Mouse (Mus musculus) heart, adult 8-10 months (tissue): ENCODE data around the gene Alg9. TPM values are rescaled to one million over a fixed set of nuclear protein-coding genes. Genes with fewer than 3 reads are reported as not detected.

ENCODE experiments used
- DNase-seq: peaks from one replicate; pipeline ENCODE4 v3.0.0; 2022; ENCODE audit warnings: low spot score
- total RNA-seq, 4 experiments: library from RNA; stranded (reverse); gene quantifications; 2 replicates each; pipeline ENCODE4 v1.2.4; 2022

The Alg9 gene
- total RNA-seq, 4 experiments from 2014 or later = 8.2 to 12.5 (median 11.4) TPM

DNA sequence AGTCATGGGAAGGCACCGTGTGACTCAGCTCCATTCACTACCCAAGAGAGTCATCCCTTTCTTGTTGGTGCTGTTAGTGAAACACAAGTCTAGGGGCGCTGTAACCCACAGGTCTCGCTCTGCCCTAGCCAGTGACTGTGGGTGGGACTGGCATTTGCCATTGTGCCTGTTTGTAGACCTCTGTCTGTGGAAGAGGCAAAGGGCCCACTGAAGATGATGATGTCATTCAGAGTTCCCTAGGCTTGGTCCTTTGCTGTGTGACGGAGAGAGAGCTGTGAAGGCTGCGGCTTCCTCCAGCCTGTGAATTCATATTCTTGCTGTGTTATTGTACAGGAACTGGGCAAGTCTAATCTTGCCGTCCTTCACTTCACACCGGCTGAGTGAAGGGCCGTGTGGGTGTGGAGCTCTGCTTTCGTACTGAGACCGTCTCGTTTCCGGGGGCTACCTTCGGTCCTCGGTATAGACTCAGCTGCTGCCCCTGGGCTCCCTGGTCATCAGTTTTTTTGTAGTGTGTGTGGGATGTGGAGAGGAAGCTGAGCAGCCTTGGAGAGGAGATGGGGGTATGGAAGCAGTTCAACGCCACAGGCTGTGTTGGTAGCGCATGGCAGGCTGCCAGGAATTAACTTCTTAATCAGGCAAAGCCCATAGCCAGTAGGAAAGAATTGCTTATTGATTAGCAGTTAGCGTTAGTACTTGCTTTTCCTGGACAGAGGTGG is 78.0 kb downstream of the Alg9 start:
- DNase-seq = no peak

DNA sequence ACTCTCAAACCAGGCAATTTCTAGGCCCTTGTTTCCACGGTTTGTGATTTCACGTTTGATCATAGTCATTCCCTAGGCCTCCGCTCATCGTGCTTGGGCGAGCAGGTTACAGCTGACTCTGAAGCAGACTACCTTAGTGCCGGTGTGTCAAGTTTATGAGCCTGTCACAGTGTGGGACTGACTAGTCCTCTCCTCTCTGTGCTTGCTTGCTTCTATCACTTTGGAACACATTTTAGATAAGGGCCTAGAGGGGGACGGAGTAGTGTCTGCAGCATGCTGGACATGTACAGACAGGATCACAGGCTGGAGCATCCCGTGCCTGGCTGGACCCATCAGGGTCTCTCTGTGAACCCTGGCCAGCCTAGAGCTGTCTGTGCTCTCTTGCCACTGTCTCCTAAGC is 79.6 kb downstream of the Alg9 start:
- no peak for DNase-seq

DNA sequence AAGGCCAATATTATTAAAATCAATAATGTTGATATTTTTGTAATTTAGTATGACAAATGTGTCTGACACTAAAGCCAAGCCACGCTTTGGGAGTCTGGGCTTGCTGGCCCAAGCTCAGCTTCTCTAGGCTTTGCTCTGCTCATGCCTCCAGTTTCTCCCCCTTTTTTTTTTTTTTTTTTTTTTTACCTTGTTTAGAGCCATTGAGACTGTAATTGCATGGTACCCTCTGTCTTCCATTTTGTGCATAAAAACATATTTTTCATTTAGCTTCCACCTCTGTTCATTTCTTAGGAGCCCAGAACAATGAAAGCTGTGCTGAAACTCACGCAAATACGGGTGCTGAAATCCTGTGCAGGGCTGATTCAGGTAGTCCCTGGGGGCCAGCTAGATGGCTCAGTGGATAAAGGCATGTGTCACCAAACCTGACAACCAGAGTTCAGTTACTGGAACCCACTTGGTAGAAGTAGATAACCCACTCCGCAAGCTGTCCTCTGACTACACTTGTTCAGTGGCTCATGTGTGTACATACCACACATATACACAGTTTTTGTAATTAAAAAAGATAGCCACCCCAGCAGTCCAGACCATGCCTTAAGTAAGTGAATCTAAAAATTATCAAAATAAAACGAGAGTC is 80.4 kb downstream of the Alg9 start:
- no peak for DNase-seq

DNA sequence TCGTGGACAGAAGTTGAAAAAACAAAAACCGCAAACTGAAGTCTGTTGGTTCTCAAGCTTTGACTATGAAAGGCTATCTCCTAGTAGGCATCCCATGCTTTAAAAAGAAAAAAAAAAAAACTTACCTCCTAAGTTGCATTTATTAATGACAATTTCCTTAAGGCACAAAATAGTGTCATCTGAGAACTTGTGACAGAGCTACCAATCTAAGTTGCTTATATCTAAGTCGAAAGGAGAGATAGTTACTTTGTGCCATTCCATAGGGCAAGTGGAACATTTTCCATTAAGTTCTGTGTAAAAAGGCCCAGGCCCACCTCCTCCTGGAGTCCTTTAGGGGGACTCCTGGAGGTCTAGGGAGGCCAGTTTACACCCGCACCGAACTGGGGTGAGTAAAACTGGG is 81.0 kb downstream of the Alg9 start:
- DNase-seq = no peak

DNA sequence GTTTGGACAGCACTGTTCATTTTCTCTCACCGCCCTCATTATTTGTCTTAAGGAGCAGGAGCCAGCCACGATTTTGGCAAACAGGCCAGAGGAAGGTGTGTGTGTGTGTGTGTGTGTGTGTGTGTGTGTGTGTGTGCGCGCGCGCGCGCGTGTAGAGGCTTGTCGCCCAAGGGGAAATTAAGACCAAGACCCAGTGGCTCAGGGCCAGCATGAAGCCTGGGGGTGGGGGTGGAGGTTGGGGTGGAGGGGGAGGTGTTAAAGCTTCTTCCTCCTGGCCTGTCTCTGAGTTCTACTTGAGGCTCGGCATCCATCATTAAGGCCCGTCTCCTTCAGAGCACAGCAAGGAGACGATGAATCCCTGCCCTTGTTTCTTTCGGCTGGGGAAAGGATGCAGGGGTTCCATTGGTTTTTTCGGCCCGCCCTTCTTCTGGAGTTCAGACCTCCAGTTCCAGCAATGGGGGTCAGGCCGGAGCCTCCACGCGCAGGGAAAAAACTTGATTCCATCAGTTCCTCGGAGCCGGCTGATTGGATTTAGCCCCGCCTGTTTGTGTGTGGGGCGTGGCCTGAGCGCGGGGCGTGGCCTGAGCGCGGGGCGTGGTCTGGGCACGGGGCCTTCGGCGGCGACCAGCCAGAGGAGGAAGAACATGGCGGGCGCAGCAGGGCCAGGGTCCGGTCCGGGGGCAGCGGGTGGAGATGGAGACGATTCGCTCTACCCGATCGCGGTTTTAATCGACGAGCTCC is 81.7 kb downstream of the Alg9 start:
- DNase-seq = peak; percentile 94

DNA sequence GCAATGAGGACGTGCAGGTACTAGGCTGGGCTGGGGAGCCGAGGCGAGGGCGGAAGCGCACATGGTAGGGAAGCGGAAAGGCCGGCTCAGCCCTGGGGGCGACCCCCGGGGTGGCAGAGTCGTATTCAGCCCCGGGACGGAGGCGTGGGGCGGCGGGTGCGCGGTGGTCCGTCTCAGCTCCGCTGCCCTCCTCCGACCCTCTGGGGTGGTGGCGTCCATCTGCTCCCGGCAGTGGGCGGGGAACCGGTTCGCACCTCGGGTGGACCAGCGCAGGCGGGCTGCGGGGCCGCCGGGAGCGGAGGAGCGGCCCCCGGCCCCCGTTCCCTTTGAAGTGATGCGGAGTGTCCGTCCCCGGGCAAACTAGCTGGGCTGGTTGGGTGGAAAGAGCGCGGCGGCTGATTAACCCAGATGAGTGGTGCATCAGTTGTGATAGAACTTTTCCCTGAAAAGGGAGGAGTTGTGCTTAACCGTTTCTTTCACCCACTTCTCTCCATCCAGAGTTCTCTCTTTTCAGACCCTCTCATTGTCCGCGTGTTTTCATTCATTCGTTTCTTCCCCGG is 82.3 kb downstream of the Alg9 start:
- DNase-seq = no peak

DNA sequence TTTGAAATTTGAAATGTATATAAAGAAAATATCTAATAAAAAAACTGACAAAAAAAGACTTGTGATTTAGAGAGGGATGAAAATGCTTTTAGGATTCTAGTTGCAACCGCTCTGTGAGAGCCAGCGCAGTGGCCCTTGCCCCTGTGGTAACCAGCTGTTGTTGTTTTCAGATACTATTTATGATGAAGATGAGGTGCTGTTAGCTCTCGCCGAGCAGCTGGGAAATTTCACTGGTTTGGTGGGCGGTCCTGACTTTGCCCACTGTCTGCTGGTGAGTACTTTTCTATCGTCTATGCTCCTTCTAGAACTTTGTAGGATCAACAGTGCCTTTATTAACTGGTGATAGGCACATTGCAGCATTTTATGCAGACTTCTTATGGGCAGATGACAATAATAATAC is 83.9 kb downstream of the Alg9 start:
- DNase-seq = no peak

GRCm38 (mm10) chr9:50861119-50861839 is 86.5 kb downstream of the Alg9 start:
- no peak for DNase-seq

GRCm38 (mm10) chr9:50863824-50864223 is 89.0 kb downstream of the Alg9 start:
- no peak for DNase-seq

GRCm38 (mm10) chr9:50864877-50865276 is 90.1 kb downstream of the Alg9 start:
- no peak for DNase-seq

GRCm38 (mm10) chr9:50865803-50866202 is 91.0 kb downstream of the Alg9 start:
- no peak for DNase-seq

DNA sequence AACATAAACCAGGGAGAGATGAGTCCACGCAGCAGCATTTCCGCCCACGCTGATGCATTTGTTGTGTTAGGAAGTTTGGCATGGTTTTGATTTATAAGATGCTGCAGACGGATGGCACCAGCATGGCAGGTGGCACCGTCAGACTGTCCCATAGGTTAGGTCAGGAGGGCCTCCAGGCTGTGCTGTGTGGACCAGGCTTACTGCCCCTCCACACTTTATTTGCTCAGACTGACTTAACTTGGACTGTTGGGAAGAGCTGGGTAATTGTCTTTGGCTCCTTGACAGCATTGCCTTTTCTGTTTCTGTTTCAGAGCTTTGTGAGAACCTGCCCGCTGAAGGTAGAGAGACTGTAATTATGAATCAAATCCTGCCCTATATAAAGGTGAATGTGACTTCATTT is 92.2 kb downstream of the Alg9 start:
- DNase-seq = no peak

- DNase-seq = no peak
Measured at GRCm38 (mm10) chr9:50868182-50868581, 93.4 kb downstream of the Alg9 start.

DNA sequence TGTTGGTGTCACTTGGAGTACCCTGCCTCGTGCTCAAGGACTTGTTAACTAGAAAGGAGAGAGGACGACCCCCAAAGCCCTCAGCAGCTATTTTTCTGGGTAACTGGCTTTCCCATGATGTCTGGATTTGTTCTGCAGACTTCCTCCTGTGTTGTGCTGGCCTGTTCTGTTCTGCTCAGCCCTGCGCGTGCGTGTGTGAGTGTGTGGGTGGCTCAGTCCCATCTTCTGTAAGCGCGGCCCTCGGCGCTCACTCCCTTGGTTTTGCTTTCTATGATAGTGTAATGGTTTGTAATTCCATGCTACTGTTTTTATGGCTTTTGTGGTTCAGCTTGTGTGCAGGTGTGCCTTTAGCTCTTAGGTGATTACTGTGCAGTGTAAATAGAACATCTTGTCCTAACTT is 98.4 kb downstream of the Alg9 start:
- no peak for DNase-seq

DNA sequence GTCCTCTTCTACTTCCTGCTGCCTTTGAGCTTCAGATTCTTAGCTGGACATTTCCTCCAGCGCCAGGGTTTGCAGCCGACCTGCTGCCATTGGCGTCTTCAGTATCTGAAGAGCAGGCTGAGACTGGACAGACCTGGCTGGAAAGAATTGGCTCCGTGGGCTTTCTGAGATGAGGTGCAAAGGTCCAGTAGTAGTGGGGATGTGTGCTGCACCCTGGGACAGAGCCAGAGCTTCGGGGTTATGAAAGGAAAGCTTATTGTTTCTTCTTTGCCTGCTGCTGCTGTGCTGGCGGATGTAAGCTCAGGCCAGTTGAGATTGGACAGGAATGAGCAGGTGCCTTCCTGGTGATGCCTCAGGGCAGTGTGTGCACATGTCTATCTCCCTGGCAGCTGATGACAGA is 99.2 kb downstream of the Alg9 start:
- no peak for DNase-seq

- DNase-seq = no peak
Measured at GRCm38 (mm10) chr9:50875470-50875869, 100.7 kb downstream of the Alg9 start.

DNA sequence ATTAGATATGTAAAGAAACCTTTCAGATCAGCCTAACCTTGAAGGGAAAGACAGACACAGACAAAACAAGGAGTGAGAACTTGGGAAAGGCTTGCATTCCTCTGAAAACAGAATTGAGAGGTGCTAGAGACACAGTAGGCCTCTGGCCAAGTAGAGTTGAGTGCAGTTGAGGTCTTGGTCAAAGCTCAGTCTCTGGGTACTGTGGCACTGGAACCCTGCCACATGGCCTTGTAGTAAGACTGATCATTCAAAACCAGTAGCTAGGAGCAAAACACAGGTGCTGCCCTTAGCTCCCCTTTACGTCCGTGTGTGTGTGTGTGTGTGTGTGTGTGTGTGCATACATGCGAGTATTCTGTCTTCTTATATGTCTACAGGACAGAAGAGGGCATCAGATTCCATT is 101.5 kb downstream of the Alg9 start:
- no peak for DNase-seq

DNA sequence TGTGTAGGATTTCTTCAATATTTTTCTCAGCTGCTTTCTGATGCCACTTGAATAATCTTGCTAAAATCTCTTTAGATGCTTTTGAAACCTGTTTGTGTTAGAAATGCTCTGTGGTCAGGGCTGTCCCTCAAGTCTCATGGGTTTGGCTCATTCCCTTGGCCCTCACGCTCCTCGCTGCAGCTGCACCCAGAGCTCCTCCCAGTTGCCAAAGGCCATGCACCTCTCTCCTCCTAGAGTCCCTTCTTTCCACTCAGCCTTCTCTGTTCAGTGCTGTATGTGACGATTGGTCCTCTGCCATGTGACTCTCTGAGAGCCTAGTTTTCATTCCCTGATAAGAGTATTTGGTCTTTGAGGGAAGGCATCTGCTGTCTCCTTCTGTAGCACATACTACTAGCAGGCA is 102.6 kb downstream of the Alg9 start:
- DNase-seq = no peak

GRCm38 (mm10) chr9:50882183-50882582 is 107.4 kb downstream of the Alg9 start:
- no peak for DNase-seq

DNA sequence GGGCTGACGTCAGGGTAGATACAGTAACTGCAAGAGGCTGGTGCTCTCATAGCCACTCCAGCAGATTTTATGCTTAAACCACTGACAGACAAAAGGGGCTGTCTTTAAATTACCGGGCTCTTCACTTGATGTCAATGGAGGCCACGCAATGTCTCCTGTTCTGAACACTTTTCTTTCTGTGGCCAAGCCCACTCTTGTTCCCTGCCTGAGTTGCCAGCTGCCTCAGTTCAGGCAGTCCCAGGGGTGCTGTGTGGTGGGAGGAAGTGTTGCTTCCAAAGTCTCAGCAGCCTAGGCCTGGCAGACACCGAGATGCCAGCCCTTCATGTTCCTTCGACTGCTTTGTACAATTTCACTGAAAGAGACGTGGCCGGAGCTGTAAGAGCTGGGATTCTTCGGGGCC is 109.3 kb downstream of the Alg9 start:
- DNase-seq = no peak

DNA sequence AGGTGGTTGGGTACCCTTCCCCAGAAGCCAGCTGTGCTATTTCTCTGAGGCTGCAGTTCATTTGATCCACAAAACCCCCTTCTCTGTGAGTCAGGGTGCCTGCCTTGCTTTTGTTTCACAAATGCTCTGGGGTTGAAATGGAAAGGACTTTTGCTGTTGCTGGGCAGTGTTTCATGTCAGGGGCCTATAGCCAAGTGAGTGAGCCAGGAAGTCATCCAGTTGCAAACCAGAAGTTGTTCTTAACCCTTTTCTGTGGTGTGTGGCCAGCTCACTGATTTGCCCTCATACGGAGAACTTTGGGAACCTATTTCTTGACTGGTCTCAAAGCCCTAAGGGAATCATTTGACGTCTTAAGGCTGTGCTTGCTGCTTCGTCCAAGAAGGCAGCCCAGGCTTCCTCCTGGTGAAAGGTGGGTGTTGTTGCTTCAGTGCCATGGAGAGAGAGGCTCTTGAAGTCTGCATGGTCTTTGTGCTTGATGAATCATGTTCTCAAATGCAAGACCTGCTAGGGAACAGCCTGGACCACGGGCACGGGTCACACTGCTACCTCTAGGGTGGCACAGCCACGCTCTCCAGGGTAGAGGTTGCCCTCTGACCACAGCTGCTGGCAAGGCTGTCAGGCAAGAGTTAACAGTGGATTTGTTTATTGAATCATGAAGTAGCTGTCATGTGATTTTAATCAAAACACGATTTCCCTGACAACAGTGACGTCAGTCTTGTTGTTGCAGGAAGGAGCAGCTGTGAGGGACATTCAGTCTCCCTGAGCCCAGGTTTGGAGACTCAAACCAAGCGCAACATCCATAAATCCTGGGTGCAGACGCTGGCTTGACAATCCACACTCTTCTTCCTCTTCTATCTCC is 110.2 kb downstream of the Alg9 start:
- DNase-seq = peak; percentile 87
